Mouse (Mus musculus) thymus, postnatal 0 days (tissue): Measurements from ENCODE around the gene Gm13420. TPM values are rescaled to one million over a fixed set of nuclear protein-coding genes. Genes with fewer than 3 reads are reported as not detected.
"Not testable (repeated sequence)": the region's sequence is repeated elsewhere in the genome, so short reads cannot be mapped to it uniquely, and the experiment has no call there.

Source experiments
- DNase-seq: peaks from one replicate; pipeline ENCODE4 v3.0.0-alpha.2; 2015; ENCODE audit warnings: low spot score
- polyA plus RNA-seq: library from polyadenylated mRNA; unstranded; fragments of >200 nt; fragmentation: Nextera tagmentation; extraction: Ambion mirVana; gene quantifications from 2 replicates; pipeline ENCODE4 v1.2.1, GENCODE M21; 2015

Gene Gm13420
- polyA plus RNA-seq: 0.19 TPM in 1 of 2 replicates, not detected in the other

DNA sequence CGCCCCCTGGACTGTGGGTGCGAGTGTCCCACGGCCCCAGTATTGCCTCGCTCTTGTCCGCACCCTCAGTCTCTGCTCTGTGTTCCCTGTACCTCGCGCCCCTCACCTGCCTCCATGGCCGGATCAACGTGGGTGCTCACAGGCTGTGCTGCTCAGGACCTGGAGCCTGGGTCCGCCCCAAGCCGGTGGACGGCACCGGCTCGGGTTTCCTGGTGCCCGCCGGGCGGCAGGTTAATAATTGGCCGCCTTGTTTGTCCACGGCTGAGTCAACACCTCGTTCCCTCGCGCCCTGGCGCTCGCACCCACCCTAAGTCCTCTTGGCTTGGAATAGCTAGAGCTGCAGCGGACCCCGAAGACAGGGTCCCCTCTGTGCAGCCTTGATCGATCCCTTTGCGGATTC, at the start of gene Gm13420:
Gm13420 (minus strand) TSS at position 189 of the 400 bp plus-strand sequence.
- no peak for DNase-seq

- DNase-seq: no peak
Measured at GRCm38 (mm10) chr2:29792772-29793487, 41.4 kb upstream of the Gm13420 start.

DNA sequence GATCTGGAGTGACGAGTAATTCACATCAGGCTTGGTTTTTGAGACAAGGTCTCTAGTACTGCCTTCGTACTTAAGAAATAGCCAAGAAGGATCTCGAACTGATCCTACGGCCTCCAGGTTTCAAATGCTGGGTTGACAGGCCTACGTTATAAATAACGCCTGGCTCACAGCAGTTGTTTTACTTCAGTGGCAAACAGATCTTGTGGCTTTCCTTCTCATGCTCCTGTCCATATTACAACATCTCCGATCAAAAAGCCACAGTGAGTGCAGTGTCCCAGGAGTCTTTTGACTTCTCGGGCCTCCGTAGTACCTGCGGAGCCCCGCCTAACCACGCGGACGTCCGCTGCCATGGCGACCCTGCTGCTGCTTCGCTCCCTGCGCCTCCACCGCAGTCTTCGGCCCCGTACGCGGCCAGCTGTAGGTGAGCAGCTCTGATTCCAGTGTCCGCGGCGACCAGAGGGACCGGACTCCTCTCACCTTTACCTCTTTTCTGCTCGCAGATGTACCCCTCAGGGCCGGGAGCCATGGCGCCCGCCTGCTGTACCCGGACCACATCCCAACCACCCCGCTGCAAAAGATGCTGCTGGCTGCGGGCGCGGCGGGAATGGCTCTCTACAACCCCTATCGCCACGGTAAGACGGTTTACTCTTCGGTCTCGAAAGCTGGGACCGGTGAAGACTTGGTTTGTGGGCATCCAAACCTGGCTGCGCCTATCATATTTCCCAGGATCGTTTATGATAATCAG, 36.6 kb upstream of the Gm13420 start, which contains the start of gene Trub2:
Trub2 (minus strand) TSS at position 566 of the 745 bp plus-strand sequence.
- DNase-seq: peak; percentile 83

- peak; percentile 94 for DNase-seq
Measured at GRCm38 (mm10) chr2:29787104-29787917, 35.8 kb upstream of the Gm13420 start, which contains the start of gene Coq4. Gene Coq4, plus strand, starts transcription at chr2:29787493.

- DNase-seq: no peak
Measured at GRCm38 (mm10) chr2:29784290-29784689, 32.8 kb upstream of the Gm13420 start.

GRCm38 (mm10) chr2:29781256-29781655, 29.8 kb upstream of the Gm13420 start:
- DNase-seq: not testable (repeated sequence)

DNA sequence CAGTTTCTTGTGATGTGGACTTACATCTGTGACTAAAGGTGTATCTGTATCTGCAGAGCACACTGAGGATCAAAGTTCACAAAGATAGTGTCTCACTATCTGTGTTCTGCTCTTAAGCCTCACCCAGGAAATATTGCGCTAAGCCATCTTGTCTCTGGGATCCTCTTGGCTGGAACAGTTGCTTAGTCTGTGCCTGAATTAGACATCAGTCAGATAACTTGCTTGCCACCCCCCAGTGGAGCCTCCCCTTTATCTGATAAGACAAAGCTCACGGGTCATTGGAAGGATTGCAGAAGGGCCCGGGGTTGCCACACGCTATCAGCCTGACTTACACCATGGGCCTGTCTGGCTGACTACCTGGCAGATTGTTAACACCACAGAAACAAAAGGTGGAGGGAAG, 21.8 kb upstream of the Gm13420 start:
- no peak for DNase-seq

GRCm38 (mm10) chr2:29771611-29772461, 20.4 kb upstream of the Gm13420 start:
- DNase-seq: no peak

DNA sequence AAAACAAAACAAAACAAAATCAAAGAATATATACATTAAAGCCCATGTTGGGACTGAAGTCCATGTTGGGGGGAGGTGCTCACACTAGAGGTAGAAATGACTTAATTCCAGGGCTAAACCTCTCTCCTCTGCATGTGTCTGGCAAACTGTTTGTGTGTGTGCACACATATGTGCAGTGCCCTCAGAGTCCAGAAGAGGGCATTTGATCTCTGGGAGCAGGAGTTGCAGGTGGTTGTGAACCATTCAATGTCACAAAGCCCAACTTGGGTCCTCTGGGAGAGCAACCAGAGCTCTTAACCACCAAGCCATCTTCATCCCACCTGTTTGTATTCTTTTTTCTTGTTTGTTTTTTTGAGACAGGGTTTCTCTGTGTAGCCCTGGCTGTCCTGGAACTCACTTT, 18.7 kb upstream of the Gm13420 start:
- peak; percentile 15 for DNase-seq

DNA sequence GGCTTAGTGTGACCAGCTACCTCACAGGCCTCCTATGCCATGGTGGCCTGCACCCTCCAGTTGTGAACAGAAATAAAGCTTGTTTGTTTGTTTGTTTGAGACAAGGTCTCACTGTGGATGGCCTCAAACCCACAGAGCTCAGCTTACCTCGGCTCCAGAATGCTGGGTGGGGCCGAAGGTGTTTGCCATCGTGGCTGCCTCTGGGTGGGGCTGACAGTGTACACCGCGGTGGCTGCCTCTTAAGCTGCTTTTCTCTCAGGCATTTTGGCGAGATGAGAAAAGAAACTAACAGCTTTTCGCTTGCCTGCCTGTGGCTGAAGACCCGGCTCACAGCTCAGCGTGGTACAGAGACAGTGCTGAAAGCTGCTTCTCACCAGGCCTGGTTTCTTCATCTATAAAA, 17.4 kb upstream of the Gm13420 start:
- no peak for DNase-seq

DNA sequence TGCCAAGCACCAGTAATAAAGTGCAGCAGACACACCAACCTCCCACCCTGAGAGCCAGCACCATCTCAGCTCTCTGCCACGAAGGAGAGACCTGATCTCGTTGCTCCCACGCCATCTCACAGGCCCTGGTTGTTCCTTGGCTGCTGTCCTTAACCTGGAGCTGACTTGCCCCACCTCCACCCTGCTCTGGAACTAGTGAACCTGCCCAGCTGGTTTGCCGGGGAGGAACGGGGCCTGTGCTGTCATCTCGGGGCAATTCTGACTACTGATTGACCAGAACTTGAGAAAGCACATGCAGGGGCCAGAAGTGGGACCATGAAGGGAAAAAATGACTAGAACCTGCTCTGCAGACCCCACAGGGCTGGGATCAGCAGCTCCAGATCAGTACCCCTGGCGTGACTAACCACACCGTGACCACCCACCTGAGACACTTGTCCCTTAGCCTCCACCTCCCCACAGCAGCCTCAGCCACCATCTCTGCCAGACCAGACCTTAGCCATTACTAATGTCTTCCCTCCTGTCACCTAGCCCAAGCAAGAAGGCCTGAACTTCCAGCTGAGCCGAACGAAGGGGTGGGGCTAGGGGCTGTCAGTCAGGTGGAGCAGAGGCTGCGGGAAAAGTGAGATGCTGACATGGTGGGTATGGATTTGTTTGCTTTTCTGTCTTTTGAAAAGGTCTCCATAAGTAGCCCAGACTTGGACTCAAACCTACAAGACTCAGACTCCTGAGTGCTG, 16.7 kb upstream of the Gm13420 start:
- DNase-seq: no peak

DNA sequence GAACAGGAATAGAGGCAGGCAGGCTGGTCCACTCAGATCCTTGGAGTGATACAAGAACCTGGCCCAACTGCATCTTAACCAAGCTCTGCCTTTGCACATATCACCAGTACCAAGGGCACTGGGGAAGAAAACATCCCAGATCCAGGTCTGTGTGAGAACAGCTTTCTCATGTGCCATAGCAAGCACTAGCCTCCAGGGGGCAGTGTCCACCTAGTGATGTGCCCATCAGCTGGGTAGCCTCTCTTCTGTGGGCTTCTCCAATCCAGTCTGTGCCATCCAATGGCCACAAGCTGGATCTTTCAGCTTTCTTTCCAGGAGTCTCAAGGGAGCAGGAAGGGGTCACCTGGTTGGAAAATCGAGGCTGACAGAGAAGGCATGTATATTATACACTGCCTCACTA, 13.3 kb upstream of the Gm13420 start:
- DNase-seq: peak; percentile 64

DNA sequence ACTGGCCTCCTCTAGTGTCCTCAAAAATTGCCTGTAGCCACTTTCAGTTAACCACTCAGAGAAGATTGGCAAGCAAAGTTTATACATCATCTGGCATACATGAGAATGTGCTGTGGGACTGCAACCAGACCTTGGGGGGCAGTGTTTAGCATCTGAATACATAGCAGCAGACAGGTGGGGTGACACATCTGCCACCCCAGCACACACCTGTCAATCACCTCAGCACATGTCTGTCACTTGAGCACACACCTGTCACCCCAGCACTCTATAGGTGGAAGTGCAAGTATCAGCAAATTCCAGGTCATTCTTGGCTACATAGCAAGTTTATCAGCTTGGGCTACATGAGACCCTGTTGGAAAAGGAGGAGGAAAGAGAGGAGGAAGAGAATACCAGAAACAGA, 4.2 kb upstream of the Gm13420 start:
- no peak for DNase-seq

- DNase-seq: no peak
Measured at GRCm38 (mm10) chr2:29752397-29752796, 912 bp upstream of the Gm13420 start.

DNA sequence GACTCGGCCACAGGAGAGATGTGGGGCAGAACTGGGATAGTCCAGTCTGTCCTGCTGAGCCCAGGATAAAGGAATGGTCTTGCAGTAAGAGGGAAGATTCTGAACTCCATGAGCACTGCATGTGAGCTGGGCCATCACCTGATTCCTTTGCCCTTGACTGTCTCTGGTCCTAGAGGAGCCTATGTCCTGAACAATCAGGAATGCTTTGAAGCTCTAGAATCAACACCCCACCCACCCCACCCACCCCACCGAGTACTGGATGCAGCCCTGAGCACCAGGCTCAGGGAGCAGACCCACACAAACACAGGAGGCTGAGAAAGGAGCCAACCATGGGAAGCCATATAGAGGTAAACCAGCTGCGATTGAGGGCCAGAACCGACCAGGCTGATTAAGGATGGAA, 3.0 kb downstream of the Gm13420 start:
- no peak for DNase-seq

DNA sequence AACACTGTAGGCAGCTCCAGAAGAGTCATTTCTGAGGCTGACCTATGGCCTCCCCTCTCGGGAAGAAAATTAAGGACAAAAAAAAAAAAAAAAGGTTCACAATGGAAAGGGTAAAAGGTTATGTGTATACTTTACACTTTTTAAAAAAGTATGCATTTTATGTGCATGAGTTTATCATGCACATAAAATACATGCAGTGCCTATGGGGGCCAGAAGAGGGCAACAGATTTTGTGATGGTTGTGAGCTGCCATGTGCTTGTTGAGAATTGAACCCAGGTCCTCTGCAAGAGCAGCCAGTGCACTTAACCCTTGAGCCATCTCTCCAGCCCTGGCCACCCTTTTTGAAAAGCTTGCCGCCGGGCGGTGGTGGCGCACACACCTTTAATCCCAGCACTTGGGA, 3.6 kb downstream of the Gm13420 start:
- peak; percentile 30 for DNase-seq

- DNase-seq: no peak
Measured at GRCm38 (mm10) chr2:29747188-29747782, 4.2 kb downstream of the Gm13420 start.

GRCm38 (mm10) chr2:29744256-29744655, 7.2 kb downstream of the Gm13420 start:
- DNase-seq: no peak

DNA sequence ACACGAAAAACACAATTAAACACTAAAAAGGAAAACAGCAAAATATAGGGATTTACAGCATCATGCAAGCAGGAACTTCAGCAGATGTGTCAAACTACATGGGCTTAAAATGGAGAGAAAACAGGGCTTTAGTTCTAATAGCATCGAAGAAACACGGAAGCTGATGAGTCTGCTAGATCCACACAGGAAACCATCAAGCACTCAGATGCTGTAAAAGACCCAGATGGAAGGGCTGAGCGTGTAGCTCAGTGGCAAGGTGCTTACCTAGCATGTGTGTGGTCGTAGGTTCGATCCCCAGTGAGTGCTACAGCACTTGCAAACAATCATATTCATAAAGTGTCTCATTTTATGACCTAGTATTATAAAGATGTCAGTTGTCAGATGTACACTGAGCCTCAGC, 10.3 kb downstream of the Gm13420 start:
- DNase-seq: no peak

DNA sequence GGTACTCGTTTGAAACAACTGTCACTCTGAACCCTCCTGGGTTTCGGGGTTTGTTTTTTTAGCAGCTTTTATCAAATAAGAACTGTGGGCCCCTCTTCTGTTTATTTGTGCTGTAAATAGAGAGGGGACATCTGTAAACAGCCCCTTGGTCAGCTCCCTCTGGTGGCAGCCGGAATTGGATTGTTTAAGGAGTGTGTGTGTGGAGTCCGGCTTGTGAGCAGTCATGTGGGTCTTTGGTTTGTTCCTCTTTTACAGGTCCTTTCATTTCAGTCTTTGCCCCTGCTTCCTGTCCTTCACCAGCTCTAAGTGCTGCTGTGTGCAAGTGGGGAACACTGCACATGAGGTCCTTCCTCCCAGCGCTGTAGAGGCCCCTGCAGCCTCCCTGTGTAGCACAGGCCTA, 12.1 kb downstream of the Gm13420 start:
- DNase-seq: no peak
